Mouse (Mus musculus) liver, adult 2 months (tissue): ENCODE results near the gene Cyp2d9. TPM values are rescaled to one million over a fixed set of nuclear protein-coding genes. Genes with fewer than 3 reads are reported as not detected.

Source experiments
- polyA plus RNA-seq: library from polyadenylated mRNA; depleted of rRNA; stranded (reverse); fragments of >200 nt; gene quantifications from 2 replicates; pipeline ENCODE4 v1.2.3, GENCODE M21; 2012; rRNA removed
- total RNA-seq: library from RNA; depleted of rRNA; stranded (reverse); fragments of >200 nt; gene quantifications from 2 replicates; pipeline ENCODE4 v1.2.3, GENCODE M21; 2014; rRNA removed

The Cyp2d9 gene
- total and polyA plus RNA-seq, 2 experiments, result 99.8 to 162 TPM

Other genes with a start within 250 kb of the Cyp2d9 start
- 0.09 and 0.47 TPM in 2 replicates for gene Shisa8, start 220.6 kb upstream of the Cyp2d9 start, total RNA-seq
- gene Shisa8, start 220.6 kb upstream of the Cyp2d9 start, polyA plus RNA-seq, result 0.07 and 0.77 TPM in 2 replicates
- 0.28 and 0.54 TPM in 2 replicates for gene Tnfrsf13c, start 209.1 kb upstream of the Cyp2d9 start, total RNA-seq
- 0.17 and 0.34 TPM in 2 replicates for gene Tnfrsf13c, start 209.1 kb upstream of the Cyp2d9 start, polyA plus RNA-seq
- 3.0 and 3.7 TPM in 2 replicates for gene Cenpm, start 188.7 kb upstream of the Cyp2d9 start, total RNA-seq
- gene Cenpm, start 188.7 kb upstream of the Cyp2d9 start, polyA plus RNA-seq, result 11.5 and 17.4 TPM in 2 replicates
- gene 1500009C09Rik, start 181.0 kb upstream of the Cyp2d9 start, total RNA-seq, result 0.18 TPM in 1 of 2 replicates, not detected in the other
- not detected in 2 replicates for gene 1500009C09Rik, start 181.0 kb upstream of the Cyp2d9 start, polyA plus RNA-seq
- 0.09 and 0.13 TPM in 2 replicates for gene Sept3, start 158.5 kb upstream of the Cyp2d9 start, total RNA-seq
- 0.04 and 0.16 TPM in 2 replicates for gene Sept3, start 158.5 kb upstream of the Cyp2d9 start, polyA plus RNA-seq
- gene Wbp2nl, start 134.5 kb upstream of the Cyp2d9 start, total RNA-seq, result not detected in 2 replicates
- gene Wbp2nl, start 134.5 kb upstream of the Cyp2d9 start, polyA plus RNA-seq, result not detected in 2 replicates
- gene Naga, start 94.5 kb upstream of the Cyp2d9 start, total RNA-seq, result 29.6 and 30.1 TPM in 2 replicates
- 61.9 and 67.0 TPM in 2 replicates for gene Naga, start 94.5 kb upstream of the Cyp2d9 start, polyA plus RNA-seq
- gene Pheta2, start 94.5 kb upstream of the Cyp2d9 start, total RNA-seq, result 0.09 and 0.54 TPM in 2 replicates
- 0.10 and 0.19 TPM in 2 replicates for gene Pheta2, start 94.5 kb upstream of the Cyp2d9 start, polyA plus RNA-seq
- 137 and 141 TPM in 2 replicates for gene Smdt1, start 94.5 kb upstream of the Cyp2d9 start, total RNA-seq
- gene Smdt1, start 94.5 kb upstream of the Cyp2d9 start, polyA plus RNA-seq, result 165 and 186 TPM in 2 replicates
- gene Ndufa6, start 79.1 kb upstream of the Cyp2d9 start, total RNA-seq, result 931 and 1,175 TPM in 2 replicates
- gene Ndufa6, start 79.1 kb upstream of the Cyp2d9 start, polyA plus RNA-seq, result 441 and 456 TPM in 2 replicates
- gene Cyp2d22, start 53.2 kb upstream of the Cyp2d9 start, total RNA-seq, result 83.3 and 105 TPM in 2 replicates
- gene Cyp2d22, start 53.2 kb upstream of the Cyp2d9 start, polyA plus RNA-seq, result 316 and 337 TPM in 2 replicates
- gene Cyp2d11, start 39.4 kb upstream of the Cyp2d9 start, total RNA-seq, result 0.46 and 0.54 TPM in 2 replicates
- 0.32 and 0.91 TPM in 2 replicates for gene Cyp2d11, start 39.4 kb upstream of the Cyp2d9 start, polyA plus RNA-seq
- 729 and 912 TPM in 2 replicates for gene Cyp2d10, start 26.2 kb upstream of the Cyp2d9 start, total RNA-seq
- 1,682 and 1,823 TPM in 2 replicates for gene Cyp2d10, start 26.2 kb upstream of the Cyp2d9 start, polyA plus RNA-seq
- 0.65 TPM in 1 of 2 replicates, not detected in the other for gene Cyp2d12, start 121.6 kb downstream of the Cyp2d9 start, total RNA-seq
- 0.63 and 0.65 TPM in 2 replicates for gene Cyp2d12, start 121.6 kb downstream of the Cyp2d9 start, polyA plus RNA-seq
- not detected in 2 replicates for gene Cyp2d34, start 187.5 kb downstream of the Cyp2d9 start, total RNA-seq
- gene Cyp2d34, start 187.5 kb downstream of the Cyp2d9 start, polyA plus RNA-seq, result 0.06 and 0.17 TPM in 2 replicates